Mouse (Mus musculus): ENCODE results near the gene Fadd. TPM values are rescaled to one million over a fixed set of nuclear protein-coding genes. Genes with fewer than 3 reads are reported as not detected.

Fadd gene
- polyA plus RNA-seq (2014; fragmentation: Illumina TruSeq; extraction: RNeasy Lipid Tissue Mini Kit (QIAGEN cat#74804); ENCODE audit: low read depth, low replicate concordance): 2.0 TPM

GRCm38 (mm10) chr7:144582284-144582980 lies at the start of gene Fadd:
TSS of gene Fadd (minus strand) at chr7:144582463.

GRCm38 (mm10) chr7:144553237-144554122 lies 28.8 kb downstream of the Fadd start, which contains the start of gene Ppfia1:
TSS of gene Ppfia1 (minus strand) at chr7:144553729.

Other genes with a start within 250 kb of the Fadd start
- 13.2 TPM for gene Cttn, start 111.5 kb downstream of the Fadd start, polyA plus RNA-seq (2014; fragmentation: Illumina TruSeq; extraction: RNeasy Lipid Tissue Mini Kit (QIAGEN cat#74804); ENCODE audit: low read depth, low replicate concordance)
- 55.2 TPM for gene Ppfia1, start 28.7 kb downstream of the Fadd start, polyA plus RNA-seq (2014; fragmentation: Illumina TruSeq; extraction: RNeasy Lipid Tissue Mini Kit (QIAGEN cat#74804); ENCODE audit: low read depth, low replicate concordance)
- 5.9 TPM for gene Ano1, start 169.5 kb upstream of the Fadd start, polyA plus RNA-seq (2014; fragmentation: Illumina TruSeq; extraction: RNeasy Lipid Tissue Mini Kit (QIAGEN cat#74804); ENCODE audit: low read depth, low replicate concordance)

Measured in testis, adult 10 weeks (tissue).